Mouse (Mus musculus): ENCODE measurements around the gene Arl6. TPM values are rescaled to one million over a fixed set of nuclear protein-coding genes. Genes with fewer than 3 reads are reported as not detected.
A peak's percentile ranks its signal among the peaks of the same experiment; 100 is the strongest.

The Arl6 gene
- 2.4 and 2.6 TPM in 2 replicates for polyA plus RNA-seq (2015; fragmentation: Nextera tagmentation; extraction: Ambion mirVana)

GRCm38 (mm10) chr16:59639102-59639691 lies at the start of gene Arl6:
Gene Arl6 (minus strand): TSS chr16:59639391.
- Histone ChIP-seq H3K9me3 (replicated peaks; ENCODE audit: control insufficient read depth, low read length) (no peaks in the 10 kb centered on the region), H3K4me2 (ENCODE audit: low read depth, low read length) (peak within 1 kb of the TSS; percentile 76), H3K4me1 (ENCODE audit: control insufficient read depth, low read depth, low read length) (peaks cover 5% of the 10 kb centered on the region), H3K9ac (ENCODE audit: low read depth, low read length) (peak within 1 kb of the TSS; percentile 61), H3K27ac (ENCODE audit: low read length) (peak within 1 kb of the TSS; percentile 89), H3K27me3 (ENCODE audit: control insufficient read depth, insufficient read depth, low read depth, low read length) (no peaks in the 10 kb centered on the region), H3K36me3 (ENCODE audit: control insufficient read depth, insufficient read depth) (no peaks in the 10 kb centered on the region), H3K4me3 (ENCODE audit: low read depth, low read length) (peak within 1 kb of the TSS; percentile 78)
- WGBS (ENCODE audit: insufficient replicate concordance): under 1% methylated on average over 46 of the region's 46 CpGs
- ATAC-seq (ENCODE audit: low read depth): peak; percentile 98

- no peaks in the 10 kb centered on the region for H3K9me3 ChIP-seq (replicated peaks; ENCODE audit: control insufficient read depth, low read length)
- no peak overlapping the region for H3K4me2 ChIP-seq (ENCODE audit: low read depth, low read length)
- no peak overlapping the region for H3K9ac ChIP-seq (ENCODE audit: low read depth, low read length)
- no peaks in the 10 kb centered on the region for H3K4me1 ChIP-seq (ENCODE audit: control insufficient read depth, low read depth, low read length)
- no peaks in the 10 kb centered on the region for H3K36me3 ChIP-seq (ENCODE audit: control insufficient read depth, insufficient read depth)
- no peak for ATAC-seq (ENCODE audit: low read depth)
- no peak overlapping the region for H3K4me3 ChIP-seq (ENCODE audit: low read depth, low read length)
- WGBS (ENCODE audit: insufficient replicate concordance): 44% methylated on average over 5 of the region's 5 CpGs
- H3K27ac ChIP-seq (ENCODE audit: low read length): no peak overlapping the region
- H3K27me3 ChIP-seq (ENCODE audit: control insufficient read depth, insufficient read depth, low read depth, low read length): no peaks in the 10 kb centered on the region
These were observed 45.9 kb upstream of the Arl6 start for GRCm38 (mm10) chr16:59685135-59685534.

DNA sequence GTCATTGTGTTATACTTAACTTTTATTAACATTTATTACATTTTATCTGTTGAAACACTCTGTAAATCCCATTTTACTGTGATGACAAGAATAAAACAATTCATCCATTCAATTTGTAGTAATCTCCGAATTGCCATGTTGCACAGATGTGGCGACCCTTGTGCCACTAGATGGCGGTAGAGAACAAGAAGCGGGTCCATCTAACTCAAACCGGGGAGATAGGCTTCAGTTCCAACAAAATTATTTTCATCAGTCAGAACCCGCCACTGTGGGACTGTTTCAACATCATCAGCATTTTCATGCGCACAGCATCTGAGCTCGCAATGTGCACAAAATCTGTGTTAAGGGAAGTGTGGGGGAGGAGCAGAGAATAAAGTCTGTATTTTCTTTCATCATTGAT lies 44.2 kb upstream of the Arl6 start:
- no peak for ATAC-seq (ENCODE audit: low read depth)
- WGBS (ENCODE audit: insufficient replicate concordance): 7% methylated on average over 8 of the region's 8 CpGs

GRCm38 (mm10) chr16:59682216-59682891 lies 43.2 kb upstream of the Arl6 start:
- Histone ChIP-seq H3K9ac (ENCODE audit: low read depth, low read length) (no peak overlapping the region), H3K27ac (ENCODE audit: low read length) (no peak overlapping the region), H3K4me3 (ENCODE audit: low read depth, low read length) (no peak overlapping the region), H3K27me3 (ENCODE audit: control insufficient read depth, insufficient read depth, low read depth, low read length) (no peaks in the 10 kb centered on the region), H3K4me1 (ENCODE audit: control insufficient read depth, low read depth, low read length) (no peaks in the 10 kb centered on the region), H3K36me3 (ENCODE audit: control insufficient read depth, insufficient read depth) (no peaks in the 10 kb centered on the region), H3K4me2 (ENCODE audit: low read depth, low read length) (no peak overlapping the region), H3K9me3 (replicated peaks; ENCODE audit: control insufficient read depth, low read length) (no peaks in the 10 kb centered on the region)
- ATAC-seq (ENCODE audit: low read depth): no peak
- WGBS (ENCODE audit: insufficient replicate concordance): 59% methylated on average over 8 of the region's 8 CpGs

More for the DNA sequence above, 44.2 kb upstream of the Arl6 start:
- no peaks in the 10 kb centered on the region for H3K4me1 ChIP-seq (ENCODE audit: control insufficient read depth, low read depth, low read length)
- H3K4me2 ChIP-seq (ENCODE audit: low read depth, low read length): no peak overlapping the region
- no peak overlapping the region for H3K9ac ChIP-seq (ENCODE audit: low read depth, low read length)
- no peak overlapping the region for H3K27ac ChIP-seq (ENCODE audit: low read length)
- no peak overlapping the region for H3K4me3 ChIP-seq (ENCODE audit: low read depth, low read length)
- no peaks in the 10 kb centered on the region for H3K27me3 ChIP-seq (ENCODE audit: control insufficient read depth, insufficient read depth, low read depth, low read length)
- H3K36me3 ChIP-seq (ENCODE audit: control insufficient read depth, insufficient read depth): no peaks in the 10 kb centered on the region
- H3K9me3 ChIP-seq (replicated peaks; ENCODE audit: control insufficient read depth, low read length): no peaks in the 10 kb centered on the region

- H3K9ac ChIP-seq (ENCODE audit: low read depth, low read length): no peak overlapping the region
- no peak for ATAC-seq (ENCODE audit: low read depth)
- H3K4me1 ChIP-seq (ENCODE audit: control insufficient read depth, low read depth, low read length): no peaks in the 10 kb centered on the region
- H3K27me3 ChIP-seq (ENCODE audit: control insufficient read depth, insufficient read depth, low read depth, low read length): no peaks in the 10 kb centered on the region
- H3K4me3 ChIP-seq (ENCODE audit: low read depth, low read length): no peak overlapping the region
- 53% methylated on average over 2 of the region's 2 CpGs for WGBS (ENCODE audit: insufficient replicate concordance)
- H3K36me3 ChIP-seq (ENCODE audit: control insufficient read depth, insufficient read depth): no peaks in the 10 kb centered on the region
- no peaks in the 10 kb centered on the region for H3K9me3 ChIP-seq (replicated peaks; ENCODE audit: control insufficient read depth, low read length)
- no peak overlapping the region for H3K4me2 ChIP-seq (ENCODE audit: low read depth, low read length)
- H3K27ac ChIP-seq (ENCODE audit: low read length): no peak overlapping the region
These were observed 27.7 kb upstream of the Arl6 start for GRCm38 (mm10) chr16:59666938-59667337.

DNA sequence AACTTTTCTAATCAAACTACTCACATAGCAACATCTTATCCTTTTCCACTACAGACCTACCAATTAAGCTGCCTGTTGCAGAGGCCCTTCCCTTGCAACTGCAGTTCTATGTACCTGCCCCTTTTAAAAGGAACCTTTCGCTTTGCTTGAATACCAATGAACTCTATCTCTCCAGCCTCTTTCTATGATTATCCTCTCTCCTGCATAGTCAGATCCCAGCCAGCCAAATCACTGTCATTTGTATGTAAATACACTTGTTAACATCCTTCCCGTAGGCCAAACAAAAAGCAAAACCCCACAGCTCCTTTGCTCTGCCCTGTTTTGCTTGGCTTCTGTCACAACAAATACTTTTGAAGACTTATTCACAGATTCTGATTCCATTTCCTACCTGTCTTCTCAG lies 4.6 kb upstream of the Arl6 start:
- no peaks in the 10 kb centered on the region for H3K36me3 ChIP-seq (ENCODE audit: control insufficient read depth, insufficient read depth)
- 50% methylated on average over 2 of the region's 2 CpGs for WGBS (ENCODE audit: insufficient replicate concordance)
- peaks cover 2% of the 10 kb centered on the region for H3K4me1 ChIP-seq (ENCODE audit: control insufficient read depth, low read depth, low read length)
- H3K4me2 ChIP-seq (ENCODE audit: low read depth, low read length): no peak overlapping the region
- no peaks in the 10 kb centered on the region for H3K9me3 ChIP-seq (replicated peaks; ENCODE audit: control insufficient read depth, low read length)
- no peak overlapping the region for H3K27ac ChIP-seq (ENCODE audit: low read length)
- no peaks in the 10 kb centered on the region for H3K27me3 ChIP-seq (ENCODE audit: control insufficient read depth, insufficient read depth, low read depth, low read length)
- no peak for ATAC-seq (ENCODE audit: low read depth)
- no peak overlapping the region for H3K4me3 ChIP-seq (ENCODE audit: low read depth, low read length)
- H3K9ac ChIP-seq (ENCODE audit: low read depth, low read length): no peak overlapping the region

GRCm38 (mm10) chr16:59639985-59640384 lies 794 bp upstream of the Arl6 start:
- Histone ChIP-seq H3K4me3 (ENCODE audit: low read depth, low read length) (no peak overlapping the region), H3K36me3 (ENCODE audit: control insufficient read depth, insufficient read depth) (no peaks in the 10 kb centered on the region), H3K4me1 (ENCODE audit: control insufficient read depth, low read depth, low read length) (peaks cover 5% of the 10 kb centered on the region), H3K27ac (ENCODE audit: low read length) (no peak overlapping the region), H3K9ac (ENCODE audit: low read depth, low read length) (no peak overlapping the region), H3K4me2 (ENCODE audit: low read depth, low read length) (no peak overlapping the region), H3K9me3 (replicated peaks; ENCODE audit: control insufficient read depth, low read length) (no peaks in the 10 kb centered on the region), H3K27me3 (ENCODE audit: control insufficient read depth, insufficient read depth, low read depth, low read length) (no peaks in the 10 kb centered on the region)
- ATAC-seq (ENCODE audit: low read depth): no peak
- WGBS (ENCODE audit: insufficient replicate concordance): 82% methylated on average over 3 of the region's 3 CpGs

- no peak overlapping the region for H3K9ac ChIP-seq (ENCODE audit: low read depth, low read length)
- no peaks in the 10 kb centered on the region for H3K9me3 ChIP-seq (replicated peaks; ENCODE audit: control insufficient read depth, low read length)
- WGBS (ENCODE audit: insufficient replicate concordance): 49% methylated on average over 2 of the region's 2 CpGs
- H3K27me3 ChIP-seq (ENCODE audit: control insufficient read depth, insufficient read depth, low read depth, low read length): no peaks in the 10 kb centered on the region
- H3K36me3 ChIP-seq (ENCODE audit: control insufficient read depth, insufficient read depth): no peaks in the 10 kb centered on the region
- no peak for ATAC-seq (ENCODE audit: low read depth)
- H3K4me2 ChIP-seq (ENCODE audit: low read depth, low read length): no peak overlapping the region
- H3K27ac ChIP-seq (ENCODE audit: low read length): no peak overlapping the region
- H3K4me3 ChIP-seq (ENCODE audit: low read depth, low read length): no peak overlapping the region
- H3K4me1 ChIP-seq (ENCODE audit: control insufficient read depth, low read depth, low read length): peaks cover 5% of the 10 kb centered on the region
These were observed 4.6 kb downstream of the Arl6 start for GRCm38 (mm10) chr16:59634598-59634997.

DNA sequence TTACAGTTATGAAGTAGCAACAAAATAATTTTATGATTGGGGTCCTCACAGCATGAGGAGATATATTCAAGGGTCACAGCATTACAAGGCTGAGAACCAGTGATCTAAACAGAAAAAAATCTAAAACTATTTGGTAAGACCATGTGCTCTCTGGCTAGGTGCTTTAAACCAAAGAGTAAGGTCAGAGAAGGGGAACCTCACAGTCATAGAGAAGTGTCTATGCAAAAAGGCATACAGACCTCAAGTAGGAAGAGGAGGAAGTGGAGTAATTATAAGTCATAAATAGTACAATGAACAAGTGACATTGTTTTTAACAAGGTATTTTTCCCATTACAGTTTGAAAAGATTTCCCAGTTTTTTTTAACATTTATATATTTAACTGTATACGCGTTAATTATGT lies 17.6 kb downstream of the Arl6 start:
- H3K4me3 ChIP-seq (ENCODE audit: low read depth, low read length): no peak overlapping the region
- H3K4me2 ChIP-seq (ENCODE audit: low read depth, low read length): no peak overlapping the region
- no peak overlapping the region for H3K9ac ChIP-seq (ENCODE audit: low read depth, low read length)
- no peak for ATAC-seq (ENCODE audit: low read depth)
- no peaks in the 10 kb centered on the region for H3K36me3 ChIP-seq (ENCODE audit: control insufficient read depth, insufficient read depth)
- no peaks in the 10 kb centered on the region for H3K27me3 ChIP-seq (ENCODE audit: control insufficient read depth, insufficient read depth, low read depth, low read length)
- H3K27ac ChIP-seq (ENCODE audit: low read length): no peak overlapping the region
- no peaks in the 10 kb centered on the region for H3K9me3 ChIP-seq (replicated peaks; ENCODE audit: control insufficient read depth, low read length)
- H3K4me1 ChIP-seq (ENCODE audit: control insufficient read depth, low read depth, low read length): no peaks in the 10 kb centered on the region
- 82% methylated on average over 2 of the region's 2 CpGs for WGBS (ENCODE audit: insufficient replicate concordance)
